Mouse (Mus musculus) thymus, postnatal 4 days (tissue): ENCODE measurements around the gene Mvb12b.

Experiments used
- DNase-seq: peaks from one replicate; pipeline ENCODE4 v3.0.0; 2021

Gene Mvb12b

DNA sequence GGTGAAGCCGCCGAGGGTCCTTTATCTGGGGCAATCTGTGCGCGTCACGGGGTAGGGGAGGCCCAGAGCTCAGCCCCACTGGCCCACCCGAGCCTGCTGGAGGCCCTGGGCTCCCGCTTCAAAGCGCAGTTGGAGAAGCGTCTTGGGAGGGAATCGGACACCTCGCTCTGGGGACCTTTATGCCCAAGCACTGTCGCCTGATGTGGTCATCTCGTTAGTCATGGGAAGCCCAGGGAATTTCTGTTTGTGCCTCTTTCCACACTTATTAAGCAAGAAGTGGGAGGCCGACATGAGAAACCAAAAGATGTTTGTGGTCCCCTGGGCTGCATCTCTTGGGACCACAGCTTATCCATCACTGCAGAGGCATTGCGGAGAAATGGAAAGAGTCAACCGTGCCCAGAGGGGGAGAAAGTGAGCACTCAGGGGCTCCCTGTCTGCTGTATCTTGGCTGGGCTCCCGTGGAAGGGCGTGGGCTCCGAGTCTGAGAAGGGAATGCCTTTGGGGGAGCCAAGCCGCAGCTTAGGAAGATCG is 169.9 kb downstream of the Mvb12b start:
- no peak for DNase-seq

DNA sequence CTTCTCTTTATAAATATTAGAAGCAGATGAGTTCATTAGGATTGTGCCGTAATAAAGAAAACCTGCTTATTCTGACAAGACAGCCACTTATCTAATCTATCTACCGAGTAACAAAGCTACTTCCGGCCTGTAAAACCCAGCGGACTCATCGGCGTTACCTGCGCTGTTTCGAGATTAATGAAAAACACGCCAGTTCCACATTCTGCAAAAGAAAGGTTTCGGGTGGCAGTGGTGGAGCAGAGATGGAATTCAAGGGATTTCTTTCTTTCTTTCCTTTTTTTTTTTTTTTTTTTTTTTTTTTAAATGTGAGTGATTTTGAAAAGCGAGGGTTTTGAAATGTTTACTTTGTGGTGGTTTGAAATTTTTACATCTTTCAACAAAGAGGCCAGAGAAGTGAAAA is 170.4 kb downstream of the Mvb12b start:
- DNase-seq = no peak

- no peak for DNase-seq
Measured at GRCm38 (mm10) chr2:33716878-33717277, 170.9 kb downstream of the Mvb12b start.

- no peak for DNase-seq
Measured at GRCm38 (mm10) chr2:33714932-33715331, 172.8 kb downstream of the Mvb12b start.

GRCm38 (mm10) chr2:33713580-33714260 is 174.0 kb downstream of the Mvb12b start:
- no peak for DNase-seq

- no peak for DNase-seq
Measured at GRCm38 (mm10) chr2:33712811-33713210, 174.9 kb downstream of the Mvb12b start.

- DNase-seq = no peak
Measured at GRCm38 (mm10) chr2:33708831-33709230, 178.9 kb downstream of the Mvb12b start.

DNA sequence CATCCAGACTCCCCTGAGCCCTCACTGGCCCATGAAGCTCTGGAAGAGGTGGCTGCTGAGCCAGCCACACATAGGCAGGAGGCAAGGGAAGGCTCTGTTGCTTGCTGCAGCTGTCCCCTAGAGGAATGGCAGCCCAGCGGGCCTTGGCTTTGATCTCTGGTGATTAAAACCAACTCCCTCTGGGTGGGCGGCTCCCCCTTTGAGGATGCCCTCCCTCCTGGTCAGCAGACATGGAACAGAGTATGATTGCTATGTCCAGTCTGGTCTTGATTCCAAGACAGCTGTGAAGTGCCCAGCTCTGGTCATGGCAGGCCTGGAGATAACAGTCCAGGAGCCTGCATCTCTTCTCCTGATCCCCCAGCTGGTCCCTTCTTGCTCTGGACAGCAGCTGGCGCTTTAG is 179.7 kb downstream of the Mvb12b start:
- DNase-seq = no peak

DNA sequence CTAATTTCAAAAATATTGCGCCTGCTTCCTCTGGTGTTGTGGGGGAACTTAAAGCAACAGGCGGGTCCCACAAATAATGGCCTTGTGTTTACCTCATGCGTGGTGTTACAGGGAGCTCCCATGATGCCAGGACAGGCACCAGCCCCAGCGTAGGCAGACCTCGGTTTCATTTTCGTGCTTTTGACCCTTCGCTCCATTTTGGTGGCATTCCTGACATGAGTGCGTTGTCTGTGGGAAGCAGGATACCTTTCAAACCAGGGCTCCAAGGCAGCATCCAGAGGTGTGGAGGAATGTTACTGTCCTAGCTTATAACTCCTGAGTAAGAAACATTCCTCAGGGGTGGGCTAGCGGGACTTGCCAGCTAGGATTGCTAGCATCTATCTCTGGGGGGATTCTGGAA is 181.3 kb downstream of the Mvb12b start:
- no peak for DNase-seq

GRCm38 (mm10) chr2:33705687-33706320 is 181.9 kb downstream of the Mvb12b start:
- no peak for DNase-seq

GRCm38 (mm10) chr2:33703286-33703685 is 184.5 kb downstream of the Mvb12b start:
- DNase-seq = no peak

DNA sequence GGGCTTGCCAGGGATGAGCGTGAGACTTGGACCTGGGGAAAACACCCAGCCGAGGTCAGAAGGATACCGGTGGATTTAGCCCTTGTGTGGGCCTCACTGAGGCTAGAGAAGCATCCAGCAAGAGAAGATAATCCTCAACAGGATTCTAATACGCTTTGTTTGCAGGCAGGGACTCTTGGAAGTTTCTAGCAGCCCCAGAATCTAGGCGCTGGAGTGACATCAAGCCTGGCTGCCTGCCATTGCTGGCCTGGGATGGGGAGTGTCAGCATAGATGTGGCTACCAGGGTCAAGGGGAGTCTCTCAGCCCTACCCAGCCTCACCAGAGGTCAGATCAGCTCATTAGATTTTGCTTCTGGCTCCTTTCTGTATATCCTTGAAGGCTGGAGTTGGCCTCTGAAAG is 185.0 kb downstream of the Mvb12b start:
- no peak for DNase-seq

- DNase-seq = no peak
Measured at GRCm38 (mm10) chr2:33701446-33701815, 186.3 kb downstream of the Mvb12b start.

DNA sequence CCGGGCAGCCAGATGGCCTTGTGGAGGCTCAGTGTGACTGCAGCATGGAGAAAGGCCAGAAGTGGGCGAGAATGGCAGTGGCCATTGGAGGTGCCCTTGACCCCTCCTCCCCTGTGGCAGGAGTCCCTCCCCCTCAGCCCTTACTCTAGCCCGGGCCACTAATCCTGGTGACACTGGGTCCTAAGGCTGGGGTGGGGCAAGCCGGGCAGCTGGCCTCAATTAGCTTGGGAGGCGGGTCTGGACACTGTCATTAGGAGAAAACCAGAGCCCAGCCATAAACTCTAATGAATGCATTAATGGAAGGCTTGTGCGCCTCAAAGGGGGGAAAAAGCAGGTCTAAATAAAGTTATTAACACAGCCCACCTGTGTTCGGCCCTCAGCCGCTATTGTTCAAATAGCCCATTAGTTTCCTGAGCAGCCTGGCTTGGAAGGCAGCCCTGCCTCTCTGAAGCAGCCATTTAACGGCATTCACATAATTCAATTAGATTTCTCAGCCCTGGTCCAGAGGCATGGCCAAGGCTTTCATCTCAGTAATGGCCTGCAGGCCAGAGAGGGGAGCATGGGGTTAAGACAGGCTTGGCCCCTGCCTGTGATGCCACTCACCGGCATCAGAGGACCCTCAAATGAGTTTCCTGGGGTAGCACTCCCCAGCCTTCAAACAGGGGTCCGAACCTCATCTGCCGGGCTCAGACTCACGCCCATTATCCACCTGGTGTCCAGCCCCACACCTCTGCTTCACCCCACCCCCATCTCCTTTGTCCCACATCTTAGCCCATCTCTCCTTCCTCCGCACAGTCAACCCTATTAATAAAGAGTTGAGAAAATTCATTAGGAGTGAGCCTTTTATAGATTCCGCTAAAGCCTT is 186.9 kb downstream of the Mvb12b start:
- no peak for DNase-seq

- DNase-seq = peak; percentile 39
Measured at GRCm38 (mm10) chr2:33698898-33699297, 188.8 kb downstream of the Mvb12b start.

- peak; percentile 64 for DNase-seq
Measured at GRCm38 (mm10) chr2:33696428-33696827, 191.3 kb downstream of the Mvb12b start.

DNA sequence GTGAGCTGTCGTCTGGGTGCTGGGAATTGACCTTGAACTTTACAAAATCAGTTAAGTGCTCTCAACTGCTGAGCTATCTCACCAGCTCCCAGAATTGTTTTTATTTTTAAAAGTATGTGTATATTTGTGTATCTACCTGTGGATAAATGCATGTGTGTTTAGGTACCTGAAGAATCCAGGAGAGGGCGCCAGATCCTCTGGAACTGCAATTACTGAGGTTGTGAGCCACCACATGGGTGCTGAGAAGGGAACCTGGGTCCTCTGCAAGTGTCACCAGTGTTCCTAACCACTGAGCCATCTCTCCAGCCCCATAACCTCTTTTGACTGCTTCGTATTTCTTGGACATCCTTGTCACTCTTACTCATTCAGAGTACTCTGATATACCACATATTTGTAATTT is 193.8 kb downstream of the Mvb12b start:
- no peak for DNase-seq

GRCm38 (mm10) chr2:33689880-33690462 is 197.8 kb downstream of the Mvb12b start:
- DNase-seq = peak; percentile 89

DNA sequence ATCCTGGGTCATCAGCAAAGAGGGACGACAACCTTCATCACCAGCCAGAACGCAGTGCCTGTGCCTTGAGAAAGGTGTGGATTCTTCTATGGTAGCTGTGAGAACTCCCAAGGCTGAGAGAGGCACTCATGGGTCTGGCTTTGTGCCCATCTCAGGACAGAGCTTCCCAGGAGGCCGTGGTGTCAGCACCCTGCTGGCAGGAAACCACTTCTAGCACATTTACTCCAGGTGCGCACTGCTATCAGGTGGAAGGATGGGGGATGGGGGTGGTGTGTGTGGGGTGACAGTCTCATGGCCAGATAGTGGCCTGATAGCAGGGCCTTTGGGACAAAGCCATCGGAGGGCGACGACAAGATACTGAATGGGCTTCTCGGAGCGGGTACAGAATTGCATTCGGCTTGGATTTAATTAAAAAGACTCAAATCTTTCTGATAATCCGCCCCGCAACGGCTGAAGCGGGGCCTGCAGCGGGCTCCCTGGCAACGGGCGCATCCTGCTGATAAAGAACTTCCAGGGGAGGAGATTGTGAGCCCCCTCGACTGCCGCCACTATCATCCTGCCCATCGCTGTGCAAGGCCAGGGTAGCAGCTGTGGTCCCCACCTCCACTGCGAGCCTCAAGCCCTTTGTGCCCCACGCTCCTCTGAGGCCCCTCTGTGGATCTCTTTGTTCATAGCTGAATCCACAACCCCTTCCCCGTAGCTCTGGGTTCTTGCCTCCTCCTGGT is 198.4 kb downstream of the Mvb12b start:
- peak; percentile 34 for DNase-seq

- DNase-seq = no peak
Measured at GRCm38 (mm10) chr2:33683594-33683993, 204.2 kb downstream of the Mvb12b start.

DNA sequence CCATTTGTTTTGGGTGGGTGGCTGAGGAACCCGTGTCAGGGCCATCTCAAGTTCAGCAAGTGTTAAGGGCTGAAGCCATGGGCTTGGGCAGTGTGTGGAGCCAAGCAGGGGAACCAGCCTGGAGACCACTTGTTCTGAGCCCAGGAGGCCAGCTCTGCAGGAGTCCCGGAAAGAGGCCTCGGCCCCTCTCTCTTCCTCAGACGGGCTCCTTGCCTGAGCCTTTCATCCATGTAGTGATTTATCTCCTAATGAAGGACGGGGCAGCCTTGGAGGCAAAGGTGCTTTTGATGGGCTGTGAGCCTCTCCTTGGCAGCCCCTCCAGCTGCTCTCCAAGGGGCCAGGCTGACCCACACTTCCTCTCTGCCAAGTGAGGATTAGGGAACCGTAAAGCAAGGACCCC is 204.7 kb downstream of the Mvb12b start:
- DNase-seq = no peak

DNA sequence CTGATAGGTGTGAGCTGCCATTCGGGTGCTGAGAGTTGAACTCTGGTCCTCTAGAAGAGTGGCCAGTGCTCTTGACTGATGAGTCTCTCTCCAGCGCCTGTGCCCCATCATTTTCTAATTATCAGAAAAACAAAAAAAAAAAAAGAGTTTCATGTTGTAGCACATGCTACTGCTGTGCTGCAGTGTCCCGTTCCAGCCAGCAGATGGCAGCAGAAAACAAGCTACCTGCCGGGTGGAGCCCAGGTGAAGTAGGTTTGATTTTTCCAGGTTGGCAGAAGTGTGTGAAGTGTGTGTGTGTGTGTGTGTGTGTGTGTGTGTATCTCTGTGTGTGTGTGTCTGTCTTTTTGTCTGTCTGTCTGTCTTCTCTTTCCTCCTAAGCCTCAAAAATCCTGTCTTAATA is 205.5 kb downstream of the Mvb12b start:
- DNase-seq = peak; percentile 87
